Mouse (Mus musculus) neural tube, embryonic 10.5 days (tissue): ENCODE data around the gene Gm49416.
"Not testable (repeated sequence)": the region's sequence is repeated elsewhere in the genome, so short reads cannot be mapped to it uniquely, and the experiment has no call there.

ENCODE experiments used
- DNase-seq: peaks from one replicate; pipeline ENCODE4 v3.0.0-alpha.2; 2017; ENCODE audit warnings: low spot score; ENCODE audit errors: extremely low spot score

Gene Gm49416

GRCm38 (mm10) chr19:8888511-8889385, at the start of gene Gm49416, which contains the start of gene 1810009A15Rik:
TSS of gene Gm49416 (plus strand) at chr19:8888926.
TSS of gene 1810009A15Rik (plus strand) at chr19:8888853.
- DNase-seq, result peak; percentile 95

GRCm38 (mm10) chr19:8839103-8839907, 49.4 kb upstream of the Gm49416 start, which contains the start of gene Gng3:
TSS of gene Gng3 (minus strand) at chr19:8839194.
- DNase-seq, result no peak

- DNase-seq, result no peak
These were observed 48.6 kb upstream of the Gm49416 start for GRCm38 (mm10) chr19:8839908-8840791.

GRCm38 (mm10) chr19:8841012-8841411, 47.7 kb upstream of the Gm49416 start:
- no peak for DNase-seq

- no peak for DNase-seq
These were observed 45.8 kb upstream of the Gm49416 start for GRCm38 (mm10) chr19:8842961-8843360.

GRCm38 (mm10) chr19:8844371-8845129, 44.2 kb upstream of the Gm49416 start:
- DNase-seq, result peak; percentile 70

- DNase-seq, result no peak
These were observed 40.4 kb upstream of the Gm49416 start for GRCm38 (mm10) chr19:8848356-8848755.

- no peak for DNase-seq
These were observed 38.3 kb upstream of the Gm49416 start, which contains the start of gene Lrrn4cl for GRCm38 (mm10) chr19:8850402-8850901. TSS of gene Lrrn4cl (plus strand) at chr19:8850768.

- no peak for DNase-seq
These were observed 37.1 kb upstream of the Gm49416 start for GRCm38 (mm10) chr19:8851639-8852038.

- no peak for DNase-seq
These were observed 36.3 kb upstream of the Gm49416 start for GRCm38 (mm10) chr19:8852236-8852928.

GRCm38 (mm10) chr19:8853117-8853516, 35.6 kb upstream of the Gm49416 start:
- no peak for DNase-seq

- DNase-seq, result no peak
These were observed 31.0 kb upstream of the Gm49416 start for GRCm38 (mm10) chr19:8857689-8858088.

- DNase-seq, result peak; percentile 23
These were observed 29.7 kb upstream of the Gm49416 start for GRCm38 (mm10) chr19:8859018-8859417.

GRCm38 (mm10) chr19:8864265-8864664, 24.5 kb upstream of the Gm49416 start:
- DNase-seq, result no peak

- DNase-seq, result not testable (repeated sequence)
These were observed 18.3 kb upstream of the Gm49416 start for GRCm38 (mm10) chr19:8870381-8870780.

GRCm38 (mm10) chr19:8870838-8871237, 17.9 kb upstream of the Gm49416 start:
- no peak for DNase-seq

GRCm38 (mm10) chr19:8871267-8872186, 17.2 kb upstream of the Gm49416 start, which contains the start of gene Ubxn1:
TSS of gene Ubxn1 (plus strand) at chr19:8871496.
- DNase-seq, result peak; percentile 95

- DNase-seq, result no peak
These were observed 16.4 kb upstream of the Gm49416 start for GRCm38 (mm10) chr19:8872266-8872840.
